Mouse (Mus musculus): ENCODE results near the gene Zfp932. TPM values are rescaled to one million over a fixed set of nuclear protein-coding genes. Genes with fewer than 3 reads are reported as not detected.

The Zfp932 gene
- 33.6 to 50.3 TPM (median 47.2 TPM) in 4 replicates for total RNA-seq (2023)

DNA sequence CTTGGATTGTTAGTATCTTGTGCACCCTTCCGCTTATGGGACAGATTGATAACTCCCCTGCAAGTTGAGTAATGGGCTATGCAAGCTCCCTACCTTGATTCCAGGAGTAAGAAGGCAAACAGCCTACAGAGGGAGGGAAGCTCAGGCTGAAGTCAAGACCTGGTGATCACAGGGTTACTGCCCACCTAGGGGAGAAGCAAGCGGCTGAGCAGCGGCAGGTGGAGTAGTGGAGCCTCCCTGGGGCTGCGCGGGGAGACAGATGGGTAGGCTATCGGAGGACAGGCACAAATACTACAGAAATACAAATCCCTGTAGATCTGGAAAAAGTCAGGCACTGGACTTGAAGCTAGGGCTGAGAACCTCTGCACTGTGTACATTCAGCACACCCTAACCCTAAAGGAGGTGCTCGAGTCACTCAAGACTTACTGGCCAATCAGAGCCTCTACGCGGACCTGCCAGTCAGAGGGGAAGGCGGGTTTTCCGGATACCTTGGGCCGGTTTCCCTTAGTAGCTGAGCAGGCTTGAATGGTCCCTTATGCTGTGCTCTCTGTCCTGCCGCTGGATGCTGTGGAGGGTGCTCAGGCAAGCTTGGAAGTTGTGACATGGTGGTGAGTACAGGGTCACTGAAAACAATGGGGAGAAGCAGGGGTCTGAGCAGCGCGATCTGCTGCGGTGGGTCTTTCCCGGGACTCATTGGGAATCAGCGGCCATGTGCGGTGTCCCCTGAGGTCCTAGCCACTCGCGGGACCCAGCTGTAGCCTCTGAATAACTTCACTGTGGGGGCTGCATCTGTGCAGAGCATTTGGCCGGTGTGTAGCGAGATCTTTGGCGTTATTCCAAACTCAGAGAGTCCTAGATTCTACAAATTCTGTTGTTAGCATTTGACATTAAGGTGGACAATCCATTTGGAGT lies at the start of gene Zfp932:
Gene Zfp932 (plus strand): TSS at position 496 of the 912 bp plus-strand sequence.

Other genes with a start within 250 kb of the Zfp932 start
- 11.2 to 16.0 TPM (median 13.5 TPM) in 4 replicates for gene 4930522L14Rik, start 244.6 kb upstream of the Zfp932 start, total RNA-seq (2023)
- 27.6 to 32.5 TPM (median 30.9 TPM) in 4 replicates for gene Gm15446, start 73.1 kb upstream of the Zfp932 start, total RNA-seq (2023)
- 8.8 to 18.2 TPM (median 14.0 TPM) in 4 replicates for gene Gm17655, start 76.0 kb downstream of the Zfp932 start, total RNA-seq (2023)
- gene Gm35315, start 97.9 kb downstream of the Zfp932 start, total RNA-seq (2023): 0.43 to 2.3 TPM (median 0.62 TPM) in 4 replicates
- 2.0 to 3.4 TPM (median 2.6 TPM) in 4 replicates for gene Plcxd1, start 103.4 kb downstream of the Zfp932 start, total RNA-seq (2023)
- gene Gtpbp6, start 111.7 kb downstream of the Zfp932 start, total RNA-seq (2023): 124 to 140 TPM (median 133 TPM) in 4 replicates
- gene Zfp605, start 113.6 kb downstream of the Zfp932 start, total RNA-seq (2023): 8.0 to 10.5 TPM (median 8.5 TPM) in 4 replicates
- gene Chfr, start 139.3 kb downstream of the Zfp932 start, total RNA-seq (2023): 86.1 to 101 TPM (median 93.2 TPM) in 4 replicates
- 33.6 to 40.5 TPM (median 37.6 TPM) in 4 replicates for gene Golga3, start 180.2 kb downstream of the Zfp932 start, total RNA-seq (2023)
- gene Ankle2, start 234.5 kb downstream of the Zfp932 start, total RNA-seq (2023): 74.5 to 81.8 TPM (median 79.4 TPM) in 4 replicates